7 mouse cellular contexts compared by ENCODE assay signal in genomic region chr13:112660574-112661381, GRCm38 (mm10). TPM values are rescaled to one million over a fixed set of nuclear protein-coding genes. Genes with fewer than 3 reads are reported as not detected.
A peak's percentile ranks its signal among the peaks of the same experiment; 100 is the strongest.
DNase-seq lines count a peak whose midpoint lies in the region; ATAC-seq lines count a peak whose summit lies in the region.

Gene Slc38a9 (plus strand): TSS chr13:112660751.

- H3K27me3 ChIP-seq in intestine, embryonic 16.5 days (replicated peaks; ENCODE audit: control insufficient read depth, insufficient read depth, low read length), result no peaks in the 10 kb centered on the region
- H3K27me3 ChIP-seq in midbrain, embryonic 11.5 days (ENCODE audit: control insufficient read depth, insufficient read depth, low read length), result no peaks in the 10 kb centered on the region

- peak; percentile 96 for DNase-seq in adrenal gland, adult 2 months
- DNase-seq in embryo, embryonic 11.5 days (ENCODE audit: low read depth, low spot score), result peak; percentile 86
- DNase-seq in gastrocnemius, postnatal 4 days (ENCODE audit: low spot score in 2 of 2), result peak; percentile 74 to 87
- DNase-seq in left cerebral cortex, postnatal 36 days (ENCODE audit: low spot score in 2 of 2), result peak; percentile 89 to 92
- DNase-seq in midbrain, embryonic 11.5 days (ENCODE audit: low spot score, missing footprints), result peak; percentile 98
- DNase-seq in skeletal muscle tissue, adult 2 months (ENCODE audit: low read depth, low spot score), result peak; percentile 86

- no peak within 1 kb of the TSS for H3K27ac ChIP-seq in intestine, embryonic 16.5 days (ENCODE audit: low read length)
- no peak within 1 kb of the TSS for H3K27ac ChIP-seq in midbrain, embryonic 11.5 days (ENCODE audit: low read depth, low read length)

- H3K4me3 ChIP-seq in intestine, embryonic 16.5 days (ENCODE audit: low read length), result peak within 1 kb of the TSS; percentile 73
- peak within 1 kb of the TSS; percentile 72 for H3K4me3 ChIP-seq in midbrain, embryonic 11.5 days (ENCODE audit: low read depth, low read length)

- WGBS in intestine, embryonic 16.5 days, result 1% methylated on average over 33 of the region's 33 CpGs
- under 1% methylated on average over 33 of the region's 33 CpGs for WGBS in midbrain, embryonic 11.5 days

- peak within 1 kb of the TSS; percentile 80 for H3K4me2 ChIP-seq in intestine, embryonic 16.5 days (ENCODE audit: low read depth, low read length)
- peak within 1 kb of the TSS; percentile 80 for H3K4me2 ChIP-seq in midbrain, embryonic 11.5 days

- no peaks in the 10 kb centered on the region for H3K36me3 ChIP-seq in intestine, embryonic 16.5 days (ENCODE audit: control insufficient read depth, insufficient read depth, low read length)
- H3K36me3 ChIP-seq in midbrain, embryonic 11.5 days (ENCODE audit: control insufficient read depth, insufficient read depth, low read length), result no peaks in the 10 kb centered on the region

- no peaks in the 10 kb centered on the region for H3K9me3 ChIP-seq in intestine, embryonic 16.5 days (ENCODE audit: control insufficient read depth, low read length)
- H3K9me3 ChIP-seq in midbrain, embryonic 11.5 days (ENCODE audit: control insufficient read depth, low read length), result no peaks in the 10 kb centered on the region

- intact Hi-C loops in left cerebral cortex, postnatal 36 days (cut with DNase I), result no loop called here

- ATAC-seq in intestine, embryonic 16.5 days, result peak; percentile 99
- ATAC-seq in midbrain, embryonic 11.5 days (ENCODE audit: low FRiP score), result peak; percentile 98

- peaks cover 4% of the 10 kb centered on the region; the same call in 1 of the 2 replicates for H3K4me1 ChIP-seq in intestine, embryonic 16.5 days (ENCODE audit: control insufficient read depth, insufficient read depth, low read length)
- peaks cover 4% of the 10 kb centered on the region for H3K4me1 ChIP-seq in midbrain, embryonic 11.5 days (ENCODE audit: control insufficient read depth, insufficient read depth, low read length)

- H3K9ac ChIP-seq in intestine, embryonic 16.5 days (ENCODE audit: low read depth, low read length), result peak within 1 kb of the TSS; percentile 76
- H3K9ac ChIP-seq in midbrain, embryonic 11.5 days (ENCODE audit: low read length), result peak within 1 kb of the TSS; percentile 75

RNA-seq across cellular contexts. Expression of gene Slc38a9, which starts in this region (rescaled TPM):
- 10 to 100 TPM; 18.6 to 21.3 TPM for total RNA-seq in adrenal gland, adult 2 months (2021)
- polyA plus RNA-seq in adrenal gland, adult 2 months (2012; rRNA removed), result 8.7 and 13.2 TPM in 2 replicates
- total RNA-seq in gastrocnemius, postnatal 4 days (2021), result 10 to 100 TPM; 10.3 to 12.0 TPM
- polyA plus RNA-seq in intestine, embryonic 16.5 days (2015; fragmentation: Nextera tagmentation; extraction: Ambion mirVana), result 12.5 and 12.8 TPM in 2 replicates
- 10 to 100 TPM; 18.3 to 28.3 TPM for total RNA-seq in left cerebral cortex, postnatal 36 days (2021)
- polyA plus RNA-seq in midbrain, embryonic 11.5 days (2014; fragmentation: Nextera tagmentation; extraction: Ambion mirVana), result 19.8 and 20.2 TPM in 2 replicates
